Mouse (Mus musculus) liver, adult 2 months (tissue): ENCODE results near the gene Appl2. TPM values are rescaled to one million over a fixed set of nuclear protein-coding genes. Genes with fewer than 3 reads are reported as not detected.

Experiments used
- DNase-seq: peaks from one replicate; pipeline ENCODE4 v3.0.0-alpha.2; 2011; ENCODE audit warnings: low read depth, low spot score; ENCODE audit errors: extremely low read depth
- H3K27ac ChIP-seq: fragments of 200-500 bp; replicated peaks from 2 replicates; pipeline ENCODE4 v1.5.1; 2012; ENCODE audit warnings: low read depth, mild to moderate bottlenecking, control low read depth, inconsistent platforms, low read length; ENCODE audit not compliant: insufficient read depth
- H3K27me3 ChIP-seq: fragments of 200-500 bp; 2 replicates; pipeline ENCODE4 v1.6.1; 2012; ENCODE audit warnings: mild to moderate bottlenecking, moderate library complexity, low read length, inconsistent platforms; ENCODE audit not compliant: control insufficient read depth, insufficient read depth
- H3K36me3 ChIP-seq: fragments of 200-500 bp; 2 replicates; pipeline ENCODE4 v1.6.1; 2012; ENCODE audit warnings: low read length, inconsistent platforms; ENCODE audit not compliant: control insufficient read depth, insufficient read depth
- H3K4me1 ChIP-seq: fragments of 200-500 bp; 2 replicates; pipeline ENCODE4 v1.6.1; 2011; ENCODE audit warnings: low read length; ENCODE audit not compliant: control insufficient read depth, insufficient read depth
- H3K4me3 ChIP-seq: fragments of 200-500 bp; 2 replicates; pipeline ENCODE4 v1.5.1; 2011; ENCODE audit warnings: low read depth, mild to moderate bottlenecking, control low read depth, low read length, moderate library complexity; ENCODE audit not compliant: insufficient read depth
- H3K79me2 ChIP-seq: fragments of 200-500 bp; 2 replicates; pipeline ENCODE4 v1.6.1; 2012; ENCODE audit warnings: inconsistent platforms, mild to moderate bottlenecking, low read length, moderate library complexity; ENCODE audit not compliant: control insufficient read depth, insufficient read depth
- H3K9ac ChIP-seq: fragments of 200-500 bp; 2 replicates; pipeline ENCODE4 v1.6.1; 2012; ENCODE audit warnings: low read depth, mild to moderate bottlenecking, control low read depth, inconsistent platforms, low read length
- CTCF ChIP-seq: fragments of 200-500 bp; IDR thresholded peaks from 2 replicates; pipeline ENCODE4 v1.5.1; 2011; ENCODE audit warnings: low read depth, low read length, control low read depth
- POLR2A ChIP-seq: fragments of 200-500 bp; IDR thresholded peaks from 2 replicates; pipeline ENCODE4 v1.6.1; 2011; ENCODE audit warnings: low read length, control low read depth; ENCODE audit not compliant: insufficient read depth; ENCODE audit errors: extremely low read depth
- WGBS: fragments of 180-500 bp; shearing (Covaris S2); methylation state at CpG from one replicate; pipeline ENCODE4 v1.1.7; 2018; 5-methylcytosine and 5-hydroxymethylcytosine counted together
- polyA plus RNA-seq: library from polyadenylated mRNA; depleted of rRNA; stranded (reverse); fragments of >200 nt; gene quantifications from 2 replicates; pipeline ENCODE4 v1.2.3, GENCODE M21; 2012; rRNA removed
- total RNA-seq: library from RNA; depleted of rRNA; stranded (reverse); fragments of >200 nt; gene quantifications from 2 replicates; pipeline ENCODE4 v1.2.3, GENCODE M21; 2014; rRNA removed

Appl2 gene
- 26.6 and 28.9 TPM in 2 replicates for total RNA-seq
- polyA plus RNA-seq: 6.5 and 18.1 TPM in 2 replicates

DNA sequence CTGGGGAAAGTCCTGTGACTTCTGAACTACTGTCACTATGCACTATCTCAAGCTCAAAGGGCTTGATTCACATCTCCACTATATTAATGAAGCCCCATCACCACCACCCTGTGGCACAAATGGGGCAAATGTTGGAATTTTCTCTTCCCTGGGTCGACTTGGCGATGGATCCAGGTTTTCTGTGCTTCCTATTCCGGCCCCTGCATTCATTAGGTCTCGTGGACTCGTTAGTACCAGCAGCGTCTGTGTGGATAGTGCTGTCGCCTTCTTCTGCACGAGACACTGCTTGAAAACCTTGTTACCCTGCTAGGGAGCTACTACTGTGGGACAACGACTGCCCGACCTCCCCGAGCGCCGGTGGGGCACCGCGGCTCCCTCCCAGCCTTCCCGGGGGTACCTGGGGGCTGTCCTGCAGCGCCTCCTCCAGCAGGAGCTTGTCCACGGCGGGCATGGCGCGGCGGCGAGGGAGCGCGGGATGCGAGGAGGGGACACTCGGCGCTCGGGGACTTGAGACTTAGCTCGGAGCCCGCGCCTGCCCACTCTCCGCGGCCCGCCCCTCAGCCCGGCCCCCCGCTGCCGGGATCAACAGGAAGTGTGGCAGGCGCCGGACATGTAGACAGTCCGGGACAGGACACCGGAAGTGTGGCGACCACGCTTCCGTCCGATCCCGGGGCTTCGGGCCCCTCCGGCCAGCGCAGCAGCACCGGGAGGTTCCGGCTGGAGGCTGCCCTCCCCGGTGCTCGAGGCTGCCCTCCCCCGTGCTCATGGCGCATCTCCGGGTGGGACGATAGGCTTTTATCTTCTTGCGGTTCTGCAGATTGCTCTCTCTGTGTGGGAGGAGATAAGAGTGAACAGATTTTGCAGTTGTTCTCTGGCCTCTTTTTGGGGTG, at the start of gene Appl2:
Gene Appl2, minus strand, starts transcription at position 608 of the 890 bp plus-strand sequence.
- peak; percentile 63 for TF ChIP-seq POLR2A
- peak; percentile 25; the same call in 1 of the 2 replicates for TF ChIP-seq CTCF
- Histone ChIP-seq H3K36me3 (no peaks in the 10 kb centered on the region), H3K4me1 (peaks cover 13% of the 10 kb centered on the region), H3K27ac (peak within 1 kb of the TSS; percentile 90), H3K4me3 (peak within 1 kb of the TSS; percentile 98), H3K9ac (peak within 1 kb of the TSS; percentile 95), H3K79me2 (peaks cover 12% of the 10 kb centered on the region; the same call in 1 of the 2 replicates), H3K27me3 (no peaks in the 10 kb centered on the region)
- under 1% methylated on average over 59 of the region's 59 CpGs for WGBS
- DNase-seq: peak; percentile 76

DNA sequence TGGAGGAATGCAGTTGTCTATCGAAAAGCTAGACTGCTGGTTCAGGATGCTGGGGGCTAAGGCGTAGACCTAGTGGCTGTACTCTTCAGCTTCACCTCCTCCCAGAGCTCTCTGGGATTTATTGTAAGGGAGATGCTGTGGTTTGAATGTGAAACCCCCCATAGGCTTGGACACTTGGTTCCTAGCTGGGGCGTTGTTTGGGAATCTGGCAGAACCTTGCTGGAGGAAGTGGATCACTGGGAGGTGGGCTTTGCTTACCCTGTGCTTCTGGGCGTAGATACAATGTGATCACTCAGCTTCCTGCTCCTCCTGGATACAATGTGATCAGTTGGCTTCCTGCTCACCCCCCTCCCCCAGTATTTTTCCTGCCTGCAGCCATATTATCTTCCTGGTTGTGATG, 47.7 kb upstream of the Appl2 start:
- H3K27me3 ChIP-seq: no peaks in the 10 kb centered on the region
- H3K4me3 ChIP-seq: no peak overlapping the region
- no peak overlapping the region for H3K27ac ChIP-seq
- TF ChIP-seq CTCF (no peak), POLR2A (no peak)
- H3K9ac ChIP-seq: no peak overlapping the region
- no peaks in the 10 kb centered on the region for H3K79me2 ChIP-seq
- DNase-seq: no peak
- H3K36me3 ChIP-seq: no peaks in the 10 kb centered on the region
- WGBS: 91% methylated on average over 4 of the region's 4 CpGs
- H3K4me1 ChIP-seq: peaks cover 3% of the 10 kb centered on the region; the same call in 1 of the 2 replicates

DNA sequence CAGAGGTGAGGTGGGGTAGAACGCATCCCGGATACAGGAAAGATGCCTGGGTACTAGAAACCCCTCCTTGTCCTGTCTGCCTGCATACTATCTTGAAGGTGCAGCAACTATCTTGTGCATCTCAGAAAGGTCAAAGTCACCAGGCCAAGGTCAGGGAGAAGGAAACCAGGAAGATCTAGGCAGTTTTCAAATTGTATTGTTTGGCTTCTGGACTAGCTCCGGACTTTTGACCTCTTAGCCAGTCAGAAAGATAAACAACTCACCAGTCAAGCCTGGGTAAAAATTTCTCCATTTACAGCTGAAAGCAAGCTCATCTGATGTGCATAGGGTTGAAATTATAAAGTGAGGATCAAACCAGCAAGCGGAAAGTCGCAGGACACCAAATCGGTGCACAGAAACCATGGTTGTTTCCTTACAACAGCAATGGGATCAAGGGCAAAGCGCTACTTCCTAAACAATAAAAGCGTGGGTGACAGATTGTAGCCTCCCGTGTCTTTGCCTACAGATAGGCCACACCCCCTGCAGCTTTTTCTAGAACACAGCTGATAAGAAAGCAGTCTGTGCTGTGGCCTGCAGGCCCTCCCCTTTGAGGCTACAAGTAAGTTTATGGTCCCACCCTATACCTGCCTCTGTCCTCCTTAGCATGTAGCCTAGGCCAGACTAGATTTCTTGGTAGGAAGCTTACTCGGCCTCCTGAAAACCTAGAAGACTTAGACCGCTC, 43.8 kb upstream of the Appl2 start:
- H3K27ac ChIP-seq: no peak overlapping the region
- WGBS: 54% methylated on average over 11 of the region's 11 CpGs

DNA sequence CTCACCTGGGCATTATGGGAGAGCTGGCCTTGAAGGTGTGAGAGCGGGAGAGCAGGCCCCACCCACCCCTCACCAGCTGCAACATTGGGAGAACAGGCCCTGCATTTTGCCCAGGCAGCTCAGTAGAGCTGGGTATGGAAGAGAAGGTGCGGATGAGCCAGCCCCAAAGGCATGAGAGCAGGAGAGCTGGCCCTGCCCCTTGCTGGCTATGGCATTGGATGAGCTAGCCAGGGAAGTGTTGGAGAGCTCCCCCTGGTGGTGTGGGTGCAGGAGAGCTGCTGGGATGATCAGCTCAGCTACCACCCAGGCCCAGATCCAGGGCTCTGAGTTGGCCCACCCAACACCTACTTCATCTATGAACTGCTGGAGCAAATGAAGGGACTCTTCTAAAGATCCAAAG, 39.7 kb upstream of the Appl2 start:
- no peak overlapping the region for H3K27ac ChIP-seq
- peaks cover 3% of the 10 kb centered on the region; the same call in 1 of the 2 replicates for H3K4me1 ChIP-seq
- H3K27me3 ChIP-seq: no peaks in the 10 kb centered on the region
- no peaks in the 10 kb centered on the region for H3K36me3 ChIP-seq
- DNase-seq: no peak
- H3K4me3 ChIP-seq: no peak overlapping the region
- 87% methylated on average over 2 of the region's 2 CpGs for WGBS
- no peak overlapping the region for H3K9ac ChIP-seq
- H3K79me2 ChIP-seq: no peaks in the 10 kb centered on the region
- peak; percentile 31; the same call in 1 of the 2 replicates for TF ChIP-seq CTCF
- no peak for TF ChIP-seq POLR2A

More for the DNA sequence above, 43.8 kb upstream of the Appl2 start:
- no peak for TF ChIP-seq POLR2A
- TF ChIP-seq CTCF: no peak
- Histone ChIP-seq H3K36me3 (no peaks in the 10 kb centered on the region), H3K79me2 (no peaks in the 10 kb centered on the region), H3K4me3 (no peak overlapping the region), H3K4me1 (peaks cover 3% of the 10 kb centered on the region; the same call in 1 of the 2 replicates), H3K9ac (no peak overlapping the region), H3K27me3 (no peaks in the 10 kb centered on the region)
- DNase-seq: peak; percentile 45

DNA sequence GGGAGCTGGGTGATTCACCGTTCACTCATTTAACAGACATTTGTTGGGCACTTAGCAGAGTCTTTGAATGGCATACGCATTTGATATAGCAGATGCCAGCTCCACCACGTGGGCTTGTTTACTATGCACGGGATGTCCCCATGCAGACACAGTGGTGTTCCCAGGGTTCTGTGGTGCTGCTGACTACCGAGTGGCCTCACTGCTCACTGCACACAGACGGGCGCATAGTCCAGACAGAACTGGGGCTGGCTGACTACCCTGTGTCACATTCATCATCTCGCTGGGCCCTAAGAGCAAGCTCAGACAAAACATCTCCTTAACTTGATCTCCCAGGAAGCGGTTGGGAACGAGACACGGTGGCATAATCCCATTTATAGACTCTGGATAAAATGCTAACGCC, 32.8 kb upstream of the Appl2 start:
- TF ChIP-seq CTCF (no peak), POLR2A (no peak)
- Histone ChIP-seq H3K4me3 (no peak overlapping the region), H3K36me3 (no peaks in the 10 kb centered on the region), H3K9ac (no peak overlapping the region), H3K27ac (no peak overlapping the region), H3K79me2 (no peaks in the 10 kb centered on the region), H3K4me1 (no peaks in the 10 kb centered on the region), H3K27me3 (no peaks in the 10 kb centered on the region)
- 91% methylated on average over 12 of the region's 12 CpGs for WGBS
- DNase-seq: no peak
